Mouse (Mus musculus): ENCODE results near the gene Gm20604. TPM values are rescaled to one million over a fixed set of nuclear protein-coding genes. Genes with fewer than 3 reads are reported as not detected.
A peak's percentile ranks its signal among the peaks of the same experiment; 100 is the strongest.

Gm20604 gene
- polyA plus RNA-seq, 1 experiment from 2014 or later = 24.2 TPM

DNA sequence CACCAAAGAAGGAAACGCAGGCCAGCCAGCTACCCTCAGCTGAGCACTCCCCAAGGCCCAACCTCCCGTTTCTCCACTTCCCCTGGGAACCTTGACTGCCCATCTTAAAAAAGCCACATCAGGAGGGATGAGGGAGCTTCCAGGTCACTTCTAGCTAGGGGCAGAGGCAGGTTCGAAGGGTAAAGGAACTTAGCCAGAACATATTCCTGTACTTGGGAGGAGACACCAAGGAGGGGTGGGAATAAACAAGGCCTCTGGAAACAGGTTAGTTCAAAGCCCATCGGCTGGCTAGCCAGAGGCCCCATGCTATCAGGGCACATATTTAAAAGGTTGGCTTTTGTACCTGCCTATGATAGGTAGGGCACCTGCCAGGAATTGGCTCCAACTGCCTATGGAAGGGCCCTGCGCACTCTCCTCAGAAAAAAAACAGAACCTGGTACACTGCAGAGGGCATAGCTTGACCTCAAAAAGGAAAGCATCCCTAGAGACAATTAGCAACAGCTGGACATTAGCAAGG is 56.7 kb downstream of the Gm20604 start:
- H3K27ac ChIP-seq (ENCODE audit: low read depth) = no peak overlapping the region

DNA sequence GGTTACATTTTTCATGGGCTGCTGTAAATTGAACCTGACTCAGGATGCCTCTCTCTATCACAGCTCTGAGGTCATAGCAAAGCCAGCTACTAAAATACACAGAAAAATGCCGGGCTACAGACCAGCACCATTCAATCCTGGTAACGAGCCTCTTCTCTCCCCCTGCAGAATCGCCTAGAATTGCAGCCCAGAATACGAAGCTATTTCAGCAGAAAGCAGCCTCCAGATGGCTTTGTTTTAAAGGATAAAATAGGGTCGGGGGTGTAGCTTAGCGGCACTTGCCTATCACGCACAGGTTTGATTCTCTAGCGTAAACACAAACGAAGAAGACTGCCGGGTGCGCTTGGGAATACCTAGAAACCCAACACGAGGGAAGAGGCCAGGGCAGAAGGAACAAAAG is 58.0 kb downstream of the Gm20604 start:
- Histone ChIP-seq H3K4me3 (ENCODE audit: low read depth, low read length) (no peak overlapping the region), H3K36me3 (ENCODE audit: control insufficient read depth, insufficient read depth, low read length) (no peaks in the 10 kb centered on the region), H3K4me1 (replicated peaks; ENCODE audit: control insufficient read depth, insufficient read depth, low read length) (peaks cover 56% of the 10 kb centered on the region), H3K9ac (ENCODE audit: low read length) (no peak overlapping the region), H3K27ac (ENCODE audit: low read depth) (no peak overlapping the region), H3K9me3 (ENCODE audit: control insufficient read depth, low read length) (no peaks in the 10 kb centered on the region), H3K27me3 (replicated peaks; ENCODE audit: control insufficient read depth, insufficient read depth, low read length) (no peaks in the 10 kb centered on the region), H3K4me2 (ENCODE audit: low read length) (no peak overlapping the region)
- no peak for ATAC-seq (replicated peaks; ENCODE audit: low FRiP score, low TSS enrichment, low read depth)
- no peak for DNase-seq (ENCODE audit: low spot score)
- WGBS = 52% methylated on average over 12 of the region's 12 CpGs

More for the DNA sequence above, 56.7 kb downstream of the Gm20604 start:
- WGBS = 87% methylated on average over 5 of the region's 5 CpGs
- H3K4me3 ChIP-seq (ENCODE audit: low read depth, low read length) = peak overlapping the region; percentile 8; the same call in 1 of the 2 replicates
- no peak for ATAC-seq (replicated peaks; ENCODE audit: low FRiP score, low TSS enrichment, low read depth)
- peak overlapping the region; percentile 79 for H3K4me2 ChIP-seq (ENCODE audit: low read length)
- no peak for DNase-seq (ENCODE audit: low spot score)
- H3K9me3 ChIP-seq (ENCODE audit: control insufficient read depth, low read length) = no peaks in the 10 kb centered on the region
- no peaks in the 10 kb centered on the region for H3K36me3 ChIP-seq (ENCODE audit: control insufficient read depth, insufficient read depth, low read length)
- no peaks in the 10 kb centered on the region for H3K27me3 ChIP-seq (replicated peaks; ENCODE audit: control insufficient read depth, insufficient read depth, low read length)
- H3K4me1 ChIP-seq (replicated peaks; ENCODE audit: control insufficient read depth, insufficient read depth, low read length) = peaks cover 54% of the 10 kb centered on the region
- no peak overlapping the region for H3K9ac ChIP-seq (ENCODE audit: low read length)

DNA sequence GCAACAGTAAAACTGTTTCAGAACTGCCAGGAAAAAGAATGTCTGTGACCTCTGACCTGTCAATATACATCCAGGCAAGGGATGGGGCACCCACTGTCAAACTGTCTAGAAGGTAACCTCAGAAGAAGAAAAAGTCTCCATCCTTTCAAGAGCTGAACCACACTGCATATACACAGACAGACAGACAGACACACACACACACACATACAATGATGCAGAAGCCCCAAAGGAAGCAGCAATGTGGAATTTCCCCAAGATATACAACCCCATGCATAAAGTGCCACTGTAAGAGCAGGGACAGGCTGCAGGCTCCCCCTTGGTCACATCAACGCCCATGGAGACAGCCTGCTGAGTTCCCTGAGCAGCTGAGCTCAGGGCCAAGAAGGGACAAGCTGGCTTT is 59.3 kb downstream of the Gm20604 start:
- Histone ChIP-seq H3K27ac (ENCODE audit: low read depth) (no peak overlapping the region), H3K4me2 (ENCODE audit: low read length) (no peak overlapping the region), H3K9ac (ENCODE audit: low read length) (no peak overlapping the region), H3K9me3 (ENCODE audit: control insufficient read depth, low read length) (no peaks in the 10 kb centered on the region), H3K4me1 (replicated peaks; ENCODE audit: control insufficient read depth, insufficient read depth, low read length) (peaks cover 56% of the 10 kb centered on the region), H3K36me3 (ENCODE audit: control insufficient read depth, insufficient read depth, low read length) (no peaks in the 10 kb centered on the region), H3K4me3 (ENCODE audit: low read depth, low read length) (no peak overlapping the region), H3K27me3 (replicated peaks; ENCODE audit: control insufficient read depth, insufficient read depth, low read length) (no peaks in the 10 kb centered on the region)
- WGBS = 37% methylated on average over 1 of the region's 1 CpGs
- ATAC-seq (replicated peaks; ENCODE audit: low FRiP score, low TSS enrichment, low read depth) (no peak), DNase-seq (ENCODE audit: low spot score) (no peak)

DNA sequence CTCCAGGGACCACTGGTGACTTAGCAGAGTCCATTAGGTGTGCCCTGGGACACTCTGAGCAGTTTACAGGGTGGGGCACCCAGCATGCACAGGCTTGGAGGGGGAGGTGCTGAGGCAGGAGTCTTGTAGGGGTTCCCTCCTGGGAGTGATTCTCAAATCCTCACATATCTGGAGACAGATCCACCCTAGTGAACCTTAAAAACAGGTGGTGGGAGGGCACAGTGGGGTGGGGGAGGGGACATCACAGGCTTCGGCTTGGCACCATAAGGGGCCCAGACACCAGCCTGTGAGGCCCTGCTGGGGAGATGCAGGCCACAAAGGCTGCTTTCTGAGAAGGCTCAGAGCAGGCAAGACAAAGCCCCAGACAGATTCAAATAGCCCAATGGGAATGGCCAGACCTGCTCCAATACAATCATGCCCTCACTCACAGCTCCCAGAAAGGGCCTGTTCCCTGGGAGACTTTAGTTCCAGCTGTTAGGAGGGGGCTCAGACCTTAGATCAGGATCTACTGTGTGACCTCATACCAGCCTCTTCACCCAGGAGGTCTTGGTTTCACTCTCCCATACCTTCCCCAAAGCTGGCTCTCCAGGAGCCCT is 60.3 kb downstream of the Gm20604 start:
- no peak overlapping the region for H3K4me2 ChIP-seq (ENCODE audit: low read length)
- no peaks in the 10 kb centered on the region for H3K27me3 ChIP-seq (replicated peaks; ENCODE audit: control insufficient read depth, insufficient read depth, low read length)
- ATAC-seq (replicated peaks; ENCODE audit: low FRiP score, low TSS enrichment, low read depth) = no peak; the same call in 1 of the 2 replicates
- no peak overlapping the region for H3K27ac ChIP-seq (ENCODE audit: low read depth)
- no peaks in the 10 kb centered on the region for H3K9me3 ChIP-seq (ENCODE audit: control insufficient read depth, low read length)
- no peak overlapping the region for H3K9ac ChIP-seq (ENCODE audit: low read length)
- H3K4me3 ChIP-seq (ENCODE audit: low read depth, low read length) = no peak overlapping the region
- no peaks in the 10 kb centered on the region for H3K36me3 ChIP-seq (ENCODE audit: control insufficient read depth, insufficient read depth, low read length)
- DNase-seq (ENCODE audit: low spot score) = no peak
- whole genome bisulfite sequencing = 19% methylated on average over 1 of the region's 1 CpGs
- peaks cover 47% of the 10 kb centered on the region for H3K4me1 ChIP-seq (replicated peaks; ENCODE audit: control insufficient read depth, insufficient read depth, low read length)

DNA sequence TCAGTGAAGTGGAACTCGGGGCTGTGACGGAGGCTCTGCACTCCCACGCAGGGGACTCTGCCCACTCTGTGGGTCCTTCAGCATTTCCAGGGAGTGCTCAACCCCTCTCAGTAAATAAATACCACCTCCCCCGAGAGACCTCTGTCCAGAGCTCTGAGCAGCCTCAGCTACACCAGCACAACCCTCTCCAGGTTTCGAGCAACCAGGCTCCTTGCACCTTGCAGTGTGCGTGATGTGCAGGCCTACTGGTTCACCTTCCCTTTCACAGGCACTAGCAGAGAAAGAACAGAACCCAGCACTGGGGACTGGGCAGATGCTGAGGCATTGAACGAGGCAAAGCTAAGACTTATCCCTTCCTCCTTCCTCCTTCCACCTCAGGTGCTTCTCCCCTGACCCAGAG is 61.1 kb downstream of the Gm20604 start:
- ATAC-seq (replicated peaks; ENCODE audit: low FRiP score, low TSS enrichment, low read depth) = no peak
- no peak overlapping the region for H3K4me2 ChIP-seq (ENCODE audit: low read length)
- H3K27me3 ChIP-seq (replicated peaks; ENCODE audit: control insufficient read depth, insufficient read depth, low read length) = no peaks in the 10 kb centered on the region
- no peaks in the 10 kb centered on the region for H3K9me3 ChIP-seq (ENCODE audit: control insufficient read depth, low read length)
- 69% methylated on average over 7 of the region's 7 CpGs for WGBS
- no peak for DNase-seq (ENCODE audit: low spot score)
- H3K9ac ChIP-seq (ENCODE audit: low read length) = no peak overlapping the region
- H3K36me3 ChIP-seq (ENCODE audit: control insufficient read depth, insufficient read depth, low read length) = no peaks in the 10 kb centered on the region
- H3K27ac ChIP-seq (ENCODE audit: low read depth) = no peak overlapping the region
- H3K4me3 ChIP-seq (ENCODE audit: low read depth, low read length) = no peak overlapping the region
- H3K4me1 ChIP-seq (replicated peaks; ENCODE audit: control insufficient read depth, insufficient read depth, low read length) = peaks cover 45% of the 10 kb centered on the region

DNA sequence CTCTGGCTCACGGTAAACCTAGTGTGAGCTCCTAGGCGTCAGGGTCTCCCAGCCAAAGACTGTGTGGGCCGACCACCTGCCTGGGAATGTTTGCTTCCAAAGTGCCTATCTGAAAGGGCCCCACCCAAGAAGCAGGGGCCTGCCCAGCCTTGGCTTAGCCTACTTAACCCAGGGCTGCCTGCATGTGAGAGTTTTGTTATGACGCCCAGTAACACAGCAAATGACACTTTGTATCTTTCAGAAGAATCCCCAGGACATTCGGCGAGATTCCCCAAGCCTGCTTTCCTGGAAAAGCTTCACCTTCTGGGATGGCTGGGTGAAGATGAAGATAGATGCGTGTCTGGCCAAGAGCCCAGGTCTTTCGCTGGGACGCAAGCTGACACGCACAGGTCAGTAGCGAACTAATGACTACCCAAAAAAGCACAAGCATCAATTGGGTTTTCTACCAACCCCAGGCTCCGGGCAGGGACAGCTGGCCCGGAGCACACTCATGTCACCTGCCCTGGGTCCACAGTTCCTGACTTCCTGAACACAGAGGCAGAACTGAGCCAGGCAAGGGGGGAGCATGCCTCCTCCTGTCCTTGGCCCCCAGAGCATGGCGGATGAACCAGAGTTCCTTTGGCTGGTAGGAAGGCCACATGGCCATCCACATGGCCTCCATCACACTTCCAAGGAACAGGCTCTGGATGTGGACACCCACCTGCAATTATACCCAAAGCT is 61.7 kb downstream of the Gm20604 start:
- H3K4me1 ChIP-seq (replicated peaks; ENCODE audit: control insufficient read depth, insufficient read depth, low read length) = peaks cover 40% of the 10 kb centered on the region
- no peak overlapping the region for H3K9ac ChIP-seq (ENCODE audit: low read length)
- H3K36me3 ChIP-seq (ENCODE audit: control insufficient read depth, insufficient read depth, low read length) = no peaks in the 10 kb centered on the region
- ATAC-seq (replicated peaks; ENCODE audit: low FRiP score, low TSS enrichment, low read depth) (no peak), DNase-seq (ENCODE audit: low spot score) (no peak)
- H3K9me3 ChIP-seq (ENCODE audit: control insufficient read depth, low read length) = no peaks in the 10 kb centered on the region
- 84% methylated on average over 14 of the region's 14 CpGs for WGBS
- no peak overlapping the region for H3K4me2 ChIP-seq (ENCODE audit: low read length)
- H3K4me3 ChIP-seq (ENCODE audit: low read depth, low read length) = no peak overlapping the region
- no peaks in the 10 kb centered on the region for H3K27me3 ChIP-seq (replicated peaks; ENCODE audit: control insufficient read depth, insufficient read depth, low read length)
- H3K27ac ChIP-seq (ENCODE audit: low read depth) = no peak overlapping the region

DNA sequence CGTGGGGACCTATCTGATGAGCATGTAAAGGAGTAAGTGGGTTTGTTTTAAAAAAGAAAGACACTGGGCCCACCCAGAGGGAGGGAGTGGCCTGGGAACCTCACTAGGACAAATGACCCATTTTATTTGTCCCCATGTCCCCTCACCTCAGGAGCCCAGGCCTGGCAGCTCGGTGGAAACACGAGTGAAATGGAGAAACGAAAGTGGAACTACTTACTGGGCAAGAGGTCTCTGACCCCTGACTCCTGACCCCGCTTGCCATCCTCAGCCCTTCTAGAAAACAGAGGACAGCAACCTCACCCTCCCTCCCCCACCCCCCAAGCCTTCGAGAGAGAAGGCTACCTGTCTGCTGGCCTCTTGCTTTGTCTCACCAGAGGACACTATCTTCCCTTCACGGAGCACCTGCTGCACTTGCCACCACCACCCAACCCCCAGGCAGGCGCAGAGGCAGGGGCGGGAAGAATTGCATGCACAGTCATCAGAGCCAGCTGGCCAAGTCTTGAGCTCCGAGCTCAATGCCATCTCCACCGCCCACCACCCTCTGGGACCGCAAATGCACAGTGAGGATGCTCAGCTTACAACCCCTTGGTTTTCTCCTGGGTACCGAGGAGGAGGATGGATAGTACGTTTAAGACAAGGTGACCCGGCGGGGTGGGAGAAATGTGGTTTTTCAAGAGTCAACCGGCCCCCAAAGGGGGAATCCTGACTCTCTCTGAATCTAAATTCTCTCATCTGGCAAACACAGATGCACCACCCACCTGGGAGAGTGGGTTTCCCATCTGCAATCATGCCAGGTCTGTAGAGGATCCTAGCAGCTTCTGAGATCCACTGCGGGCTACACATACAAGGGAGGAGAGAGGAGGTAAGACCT is 62.9 kb downstream of the Gm20604 start:
- no peak overlapping the region for H3K4me2 ChIP-seq (ENCODE audit: low read length)
- H3K27ac ChIP-seq (ENCODE audit: low read depth) = no peak overlapping the region
- ATAC-seq (replicated peaks; ENCODE audit: low FRiP score, low TSS enrichment, low read depth) (no peak), DNase-seq (ENCODE audit: low spot score) (no peak)
- no peaks in the 10 kb centered on the region for H3K27me3 ChIP-seq (replicated peaks; ENCODE audit: control insufficient read depth, insufficient read depth, low read length)
- no peaks in the 10 kb centered on the region for H3K36me3 ChIP-seq (ENCODE audit: control insufficient read depth, insufficient read depth, low read length)
- H3K9ac ChIP-seq (ENCODE audit: low read length) = no peak overlapping the region
- H3K9me3 ChIP-seq (ENCODE audit: control insufficient read depth, low read length) = no peaks in the 10 kb centered on the region
- WGBS = 70% methylated on average over 18 of the region's 18 CpGs
- peaks cover 46% of the 10 kb centered on the region for H3K4me1 ChIP-seq (replicated peaks; ENCODE audit: control insufficient read depth, insufficient read depth, low read length)
- no peak overlapping the region for H3K4me3 ChIP-seq (ENCODE audit: low read depth, low read length)

DNA sequence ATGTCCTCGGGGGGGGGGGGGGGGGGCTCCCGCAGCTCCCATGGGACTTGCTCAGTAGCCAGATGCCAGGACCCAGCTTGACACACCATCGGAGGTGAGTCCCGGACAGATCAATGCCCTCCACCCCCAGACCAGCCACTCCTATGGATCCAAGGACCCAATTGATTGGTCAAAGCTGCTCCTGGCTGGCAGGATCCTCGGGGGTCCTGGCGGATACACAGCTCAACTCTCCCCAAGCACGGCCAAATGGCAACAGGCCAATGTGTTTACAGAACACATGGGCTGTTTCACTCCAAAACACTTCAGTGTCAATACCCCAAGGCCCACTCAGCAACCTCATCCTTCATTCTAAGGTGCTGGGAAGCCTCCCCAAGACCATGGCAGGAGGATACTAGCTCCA is 66.7 kb downstream of the Gm20604 start:
- WGBS = 67% methylated on average over 6 of the region's 7 CpGs
- ATAC-seq (replicated peaks; ENCODE audit: low FRiP score, low TSS enrichment, low read depth) (no peak), DNase-seq (ENCODE audit: low spot score) (no peak)
- H3K27me3 ChIP-seq (replicated peaks; ENCODE audit: control insufficient read depth, insufficient read depth, low read length) = no peaks in the 10 kb centered on the region
- H3K9ac ChIP-seq (ENCODE audit: low read length) = no peak overlapping the region
- H3K4me2 ChIP-seq (ENCODE audit: low read length) = no peak overlapping the region
- H3K9me3 ChIP-seq (ENCODE audit: control insufficient read depth, low read length) = no peaks in the 10 kb centered on the region
- peaks cover 19% of the 10 kb centered on the region for H3K4me1 ChIP-seq (replicated peaks; ENCODE audit: control insufficient read depth, insufficient read depth, low read length)
- H3K36me3 ChIP-seq (ENCODE audit: control insufficient read depth, insufficient read depth, low read length) = no peaks in the 10 kb centered on the region
- no peak overlapping the region for H3K27ac ChIP-seq (ENCODE audit: low read depth)
- H3K4me3 ChIP-seq (ENCODE audit: low read depth, low read length) = no peak overlapping the region
